Mouse (Mus musculus) C2C12 (cell line): ENCODE data around the gene Hoxc4.

Experiments
- CEBPB ChIP-seq: IDR thresholded peaks from one replicate; pipeline ENCODE4 v1.6.1; 2011; ENCODE audit warnings: low read depth, mild to moderate bottlenecking, control low read depth, moderate library complexity
- CTCF ChIP-seq: IDR thresholded peaks from one replicate; pipeline ENCODE4 v1.5.1; 2011; ENCODE audit not compliant: control insufficient read depth, insufficient read depth, insufficient read length
- MAX ChIP-seq: IDR thresholded peaks from one replicate; pipeline ENCODE4 v1.6.1; 2011; ENCODE audit warnings: mild to moderate bottlenecking, control low read depth
- USF1 ChIP-seq: IDR thresholded peaks from one replicate; pipeline ENCODE4 v1.6.1; 2011; ENCODE audit warnings: low read depth, mild to moderate bottlenecking, control low read depth, moderate library complexity

DNA sequence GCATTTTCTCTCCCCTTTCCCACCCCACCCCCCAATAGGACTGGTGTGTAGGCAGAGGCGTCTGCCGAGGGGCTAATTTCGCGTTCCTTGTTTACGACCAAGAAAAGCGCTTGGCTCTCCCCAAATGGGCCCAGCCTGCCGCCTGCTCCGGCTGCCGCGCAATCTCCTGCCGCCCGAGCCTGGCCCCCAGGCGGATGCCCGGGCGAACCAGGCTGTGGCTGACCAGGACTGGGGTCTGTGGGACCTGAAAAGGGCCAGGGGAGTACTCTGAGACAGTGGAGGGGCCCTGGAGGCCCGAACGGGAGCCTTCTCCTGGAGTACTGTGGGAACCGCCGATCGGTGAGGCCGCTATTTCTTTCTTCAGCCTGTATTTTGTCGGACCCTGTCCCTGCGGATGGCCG, 18.2 kb upstream of the Hoxc4 start:
- TF ChIP-seq CTCF: no peak
- no peak for TF ChIP-seq CEBPB
- no peak for TF ChIP-seq USF1
- TF ChIP-seq MAX: no peak
